Mouse (Mus musculus): ENCODE measurements around the gene Rnf135. TPM values are rescaled to one million over a fixed set of nuclear protein-coding genes. Genes with fewer than 3 reads are reported as not detected.
A peak's percentile ranks its signal among the peaks of the same experiment; 100 is the strongest.
"Not testable (repeated sequence)": the region's sequence is repeated elsewhere in the genome, so short reads cannot be mapped to it uniquely, and the experiment has no call there.

Gene Rnf135
- polyA plus RNA-seq, 1 experiment from 2014 or later, result 3.1 TPM

DNA sequence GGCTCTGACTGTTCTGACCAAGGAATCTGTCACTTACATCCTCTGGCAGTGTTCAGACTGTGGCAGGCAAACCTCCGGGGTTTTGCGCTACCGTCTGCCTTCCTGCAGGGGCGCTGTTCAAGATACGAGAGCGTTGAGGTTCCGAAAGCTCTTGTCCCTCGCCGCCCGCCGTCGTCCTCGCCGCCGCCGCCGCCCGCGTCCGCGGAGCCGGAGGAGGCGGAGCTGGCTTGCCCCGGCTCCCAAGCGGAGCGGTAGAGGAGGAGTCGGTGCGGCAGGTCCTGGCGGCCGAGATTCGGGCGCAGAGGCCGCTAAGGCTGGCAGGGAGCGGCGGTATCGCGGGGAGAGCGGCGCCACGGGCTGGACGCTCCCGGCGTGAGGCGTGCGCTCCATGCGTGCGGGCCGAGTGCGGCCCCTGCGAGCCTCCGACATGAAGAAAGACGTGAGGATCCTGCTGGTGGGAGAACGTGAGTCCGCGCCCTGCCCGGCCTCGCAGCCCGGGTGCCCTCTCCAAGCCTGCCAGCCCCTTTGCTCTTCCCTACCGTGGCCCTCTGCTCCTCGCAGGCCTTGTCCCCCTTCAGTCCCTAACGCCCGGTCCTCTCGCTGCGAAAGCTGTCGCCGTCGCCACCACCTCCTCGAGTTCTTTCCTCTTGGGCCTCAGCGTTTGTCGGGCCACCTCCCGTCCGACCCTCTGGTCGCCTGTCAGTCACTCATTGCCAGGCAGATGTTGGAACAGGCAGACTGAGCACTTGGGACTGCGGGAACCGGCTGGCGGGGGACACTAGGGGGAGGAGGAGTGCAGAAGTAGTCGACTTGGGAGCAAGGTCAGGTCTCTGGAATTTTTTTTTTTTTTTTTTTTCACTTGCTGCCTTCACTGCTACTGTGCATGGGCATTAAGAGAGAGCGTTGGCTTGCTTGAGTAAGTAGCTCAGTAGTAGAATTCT, 25.5 kb downstream of the Rnf135 start, which contains the start of gene Rhot1:
Gene Rhot1 (plus strand): TSS at position 160 of the 941 bp plus-strand sequence.
- peak; percentile 96 for ATAC-seq
- WGBS, result under 1% methylated on average over 78 of the region's 78 CpGs
- Histone ChIP-seq H3K9me3 (no peaks in the 10 kb centered on the region), H3K9ac (replicated peaks) (peak within 1 kb of the TSS; percentile 92), H3K27ac (peak within 1 kb of the TSS; percentile 96), H3K4me3 (replicated peaks) (peak within 1 kb of the TSS; percentile 97), H3K27me3 (no peaks in the 10 kb centered on the region), H3K36me3 (peaks cover 11% of the 10 kb centered on the region; the same call in 1 of the 2 replicates), H3K4me2 (replicated peaks) (peak within 1 kb of the TSS; percentile 71), H3K4me1 (replicated peaks) (peaks cover 18% of the 10 kb centered on the region)

DNA sequence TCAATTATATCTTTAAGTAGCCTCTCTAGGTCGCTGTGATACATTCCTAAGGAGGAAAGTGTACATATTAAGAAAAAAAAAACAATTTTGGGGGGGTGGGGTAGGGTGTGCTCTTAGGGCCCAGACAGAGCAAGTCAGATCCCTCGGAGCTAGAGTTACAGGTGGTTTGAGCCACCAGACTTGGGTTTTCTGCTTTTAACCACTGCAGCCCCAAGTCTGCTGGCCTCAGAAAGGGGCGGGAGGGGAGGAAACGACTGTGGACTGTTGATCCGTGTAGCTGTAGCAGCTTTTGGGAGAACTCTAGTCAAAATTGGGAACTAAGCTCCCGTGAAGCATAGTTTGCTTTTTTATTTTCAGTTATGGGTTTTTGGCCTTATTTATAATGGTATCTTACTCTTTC, 26.7 kb downstream of the Rnf135 start:
- H3K27ac ChIP-seq, result no peak overlapping the region
- no peaks in the 10 kb centered on the region for H3K27me3 ChIP-seq
- 51% methylated on average over 6 of the region's 6 CpGs for WGBS
- H3K4me1 ChIP-seq (replicated peaks), result peaks cover 18% of the 10 kb centered on the region
- no peak for ATAC-seq
- no peaks in the 10 kb centered on the region for H3K9me3 ChIP-seq
- H3K4me3 ChIP-seq (replicated peaks), result peak overlapping the region; percentile 97
- peaks cover 20% of the 10 kb centered on the region; the same call in 1 of the 2 replicates for H3K36me3 ChIP-seq
- H3K4me2 ChIP-seq (replicated peaks), result peak overlapping the region; percentile 71
- H3K9ac ChIP-seq (replicated peaks), result peak overlapping the region; percentile 92

DNA sequence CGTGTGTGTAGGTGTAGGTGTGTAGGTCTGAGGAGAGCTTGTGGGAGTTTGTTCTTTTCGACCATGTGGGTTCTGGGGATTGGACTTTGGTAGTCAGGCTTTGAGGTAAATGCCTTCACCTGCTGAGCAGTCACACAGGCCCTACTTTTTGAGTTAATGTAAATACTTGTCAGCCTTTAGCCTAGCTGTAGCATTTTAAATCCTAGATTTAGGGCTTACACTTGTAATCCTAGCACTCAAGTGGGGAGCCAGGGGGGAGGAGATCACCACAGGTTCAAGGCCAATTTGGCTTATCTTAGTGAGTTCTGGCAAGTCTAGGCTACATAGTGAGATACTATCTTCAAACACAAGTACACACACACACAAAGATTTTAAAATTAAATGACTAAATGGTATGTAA, 28.6 kb downstream of the Rnf135 start:
- H3K9me3 ChIP-seq, result no peaks in the 10 kb centered on the region
- H3K9ac ChIP-seq (replicated peaks), result no peak overlapping the region
- WGBS, result 93% methylated on average over 2 of the region's 2 CpGs
- no peak for ATAC-seq
- no peaks in the 10 kb centered on the region for H3K27me3 ChIP-seq
- H3K4me2 ChIP-seq (replicated peaks), result no peak overlapping the region
- no peak overlapping the region for H3K4me3 ChIP-seq (replicated peaks)
- H3K36me3 ChIP-seq, result peaks cover 23% of the 10 kb centered on the region; the same call in 1 of the 2 replicates
- H3K27ac ChIP-seq, result no peak overlapping the region
- H3K4me1 ChIP-seq (replicated peaks), result peaks cover 18% of the 10 kb centered on the region

DNA sequence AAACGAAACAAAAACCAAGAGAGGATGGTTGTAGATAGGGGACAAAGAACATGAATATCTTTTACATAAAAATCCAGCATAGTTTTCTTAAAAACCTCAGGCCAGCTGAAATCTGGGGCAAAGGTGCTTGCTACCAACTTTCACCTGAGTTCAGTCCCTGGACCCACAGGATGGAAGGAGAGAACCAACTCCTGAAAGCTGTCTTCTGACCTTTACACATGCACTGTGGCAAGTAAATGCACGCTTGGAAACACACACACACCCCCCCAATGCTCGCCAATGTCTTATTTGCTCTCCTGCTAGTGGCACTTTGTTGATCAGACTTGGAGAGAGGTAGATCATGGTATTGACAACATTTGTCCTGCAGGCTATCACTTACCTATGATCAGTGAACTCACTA, 31.6 kb downstream of the Rnf135 start:
- Histone ChIP-seq H3K9me3 (no peaks in the 10 kb centered on the region), H3K36me3 (peaks cover 27% of the 10 kb centered on the region), H3K4me1 (replicated peaks) (peaks cover 12% of the 10 kb centered on the region), H3K27me3 (no peaks in the 10 kb centered on the region), H3K9ac (replicated peaks) (no peak overlapping the region), H3K27ac (no peak overlapping the region), H3K4me3 (replicated peaks) (no peak overlapping the region), H3K4me2 (replicated peaks) (no peak overlapping the region)
- no peak for ATAC-seq
- WGBS, result 91% methylated on average over 3 of the region's 3 CpGs

DNA sequence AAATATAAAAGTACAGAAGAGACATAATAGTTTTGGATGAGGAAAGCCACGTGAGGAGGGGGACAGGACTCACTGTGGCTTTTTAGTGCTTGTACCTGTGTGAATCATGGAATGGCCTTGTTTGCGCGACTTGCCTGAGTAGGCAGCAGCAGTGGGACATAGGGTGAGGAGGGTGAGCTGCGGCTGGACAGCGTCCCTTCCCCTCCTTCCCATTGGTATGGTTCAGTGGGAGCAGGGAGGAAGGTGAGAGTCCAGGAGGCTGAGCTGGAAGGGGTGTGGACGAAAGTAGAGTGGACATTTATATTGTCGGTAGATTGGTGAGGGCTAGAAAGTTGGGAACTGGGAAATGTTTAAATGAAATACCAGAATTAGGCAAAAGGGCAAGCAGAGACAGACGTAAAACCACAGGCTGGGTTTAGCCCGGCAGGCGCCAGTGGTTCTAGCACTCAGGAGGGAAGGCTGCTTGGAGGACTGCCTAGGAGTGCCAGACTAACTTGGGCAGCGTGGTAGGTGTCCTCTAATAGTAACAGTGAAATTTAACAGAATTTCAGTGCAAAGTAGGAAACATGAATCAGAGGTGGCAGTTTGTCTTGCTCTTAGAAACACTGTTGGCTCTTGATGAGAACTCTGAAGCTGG, 35.1 kb downstream of the Rnf135 start:
- H3K4me3 ChIP-seq (replicated peaks), result no peak overlapping the region
- peaks cover 39% of the 10 kb centered on the region for H3K36me3 ChIP-seq
- H3K9ac ChIP-seq (replicated peaks), result no peak overlapping the region
- no peak overlapping the region for H3K27ac ChIP-seq
- no peaks in the 10 kb centered on the region for H3K27me3 ChIP-seq
- WGBS, result 89% methylated on average over 11 of the region's 11 CpGs
- no peak overlapping the region for H3K4me2 ChIP-seq (replicated peaks)
- H3K9me3 ChIP-seq, result no peaks in the 10 kb centered on the region
- no peak for ATAC-seq
- no peaks in the 10 kb centered on the region for H3K4me1 ChIP-seq (replicated peaks)

DNA sequence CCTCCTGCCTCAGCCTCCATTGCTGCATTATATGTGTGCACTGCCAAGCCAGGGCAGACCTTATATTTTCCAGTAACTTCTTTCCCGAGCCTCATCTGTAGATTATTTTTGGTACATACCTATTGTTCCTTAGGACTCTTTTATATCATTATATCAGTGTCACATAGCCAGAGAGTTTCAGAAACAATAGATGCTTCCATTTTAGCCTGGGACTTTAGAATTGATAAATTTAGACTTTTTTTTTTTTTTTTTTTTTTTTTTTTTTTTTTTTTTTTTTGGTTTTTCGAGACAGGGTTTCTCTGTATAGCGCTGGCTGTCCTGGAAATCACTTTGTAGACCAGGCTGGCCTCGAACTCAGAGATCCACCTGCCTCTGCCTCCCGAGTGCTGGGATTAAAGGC, 46.4 kb downstream of the Rnf135 start:
- not testable (repeated sequence) for ATAC-seq; H3K4me1 ChIP-seq (replicated peaks); H3K27ac ChIP-seq; H3K4me2 ChIP-seq (replicated peaks); H3K27me3 ChIP-seq; H3K4me3 ChIP-seq (replicated peaks); H3K9ac ChIP-seq (replicated peaks); H3K9me3 ChIP-seq
- peaks cover 69% of the 10 kb centered on the region for H3K36me3 ChIP-seq
- 99% methylated on average over 3 of the region's 5 CpGs for WGBS

DNA sequence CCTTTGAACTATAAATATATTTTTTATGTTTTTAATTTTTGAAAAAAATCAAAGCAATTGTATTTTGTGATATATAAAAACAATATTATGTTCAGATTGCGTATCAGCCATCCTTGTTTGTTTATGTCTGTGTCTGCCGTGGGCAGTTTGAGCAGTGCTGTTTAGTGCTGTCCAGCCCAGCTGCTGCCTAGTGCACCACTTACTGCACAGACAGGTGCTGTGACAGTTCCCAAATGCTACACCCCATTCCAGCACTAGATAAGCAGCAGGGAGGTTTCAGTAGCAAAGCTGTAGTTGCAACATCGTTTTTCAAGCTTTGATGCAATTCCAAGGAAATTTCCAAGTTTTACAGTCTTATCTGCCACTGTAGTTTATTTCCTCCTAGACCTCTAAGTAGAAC, 53.6 kb downstream of the Rnf135 start:
- Histone ChIP-seq H3K27me3 (no peaks in the 10 kb centered on the region), H3K9me3 (no peaks in the 10 kb centered on the region)

DNA sequence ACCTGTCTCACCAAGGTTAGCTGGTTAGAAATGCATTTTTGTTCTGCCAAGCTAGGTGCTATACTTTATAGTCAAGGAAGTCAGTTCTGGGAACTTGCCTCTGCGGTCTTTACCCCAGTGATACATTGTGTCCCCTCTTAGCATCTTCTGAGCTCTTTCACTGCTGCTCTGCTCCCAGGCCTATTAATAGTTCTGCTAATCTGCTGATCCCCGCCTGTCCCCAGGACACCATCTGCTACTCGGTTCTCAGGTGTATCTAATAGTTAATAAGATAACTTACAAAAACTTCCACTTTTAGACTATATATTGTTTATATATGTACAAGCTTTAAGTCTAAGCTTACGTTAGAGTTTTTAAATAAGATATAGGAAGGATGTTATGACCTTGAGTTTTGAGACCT, 54.7 kb downstream of the Rnf135 start:
- ATAC-seq, result no peak
- H3K4me1 ChIP-seq (replicated peaks), result no peaks in the 10 kb centered on the region
- H3K36me3 ChIP-seq, result peaks cover 46% of the 10 kb centered on the region
- no peak overlapping the region for H3K4me2 ChIP-seq (replicated peaks)
- WGBS, result 89% methylated on average over 4 of the region's 4 CpGs
- no peak overlapping the region for H3K4me3 ChIP-seq (replicated peaks)
- no peak overlapping the region for H3K9ac ChIP-seq (replicated peaks)
- H3K9me3 ChIP-seq, result no peaks in the 10 kb centered on the region
- H3K27me3 ChIP-seq, result no peaks in the 10 kb centered on the region
- no peak overlapping the region for H3K27ac ChIP-seq

More for the DNA sequence above, 53.6 kb downstream of the Rnf135 start:
- H3K36me3 ChIP-seq, result peaks cover 45% of the 10 kb centered on the region
- ATAC-seq, result no peak
- H3K9ac ChIP-seq (replicated peaks), result no peak overlapping the region
- WGBS, result 93% methylated on average over 3 of the region's 3 CpGs
- no peaks in the 10 kb centered on the region for H3K4me1 ChIP-seq (replicated peaks)
- H3K27ac ChIP-seq, result no peak overlapping the region
- no peak overlapping the region for H3K4me3 ChIP-seq (replicated peaks)
- no peak overlapping the region for H3K4me2 ChIP-seq (replicated peaks)

DNA sequence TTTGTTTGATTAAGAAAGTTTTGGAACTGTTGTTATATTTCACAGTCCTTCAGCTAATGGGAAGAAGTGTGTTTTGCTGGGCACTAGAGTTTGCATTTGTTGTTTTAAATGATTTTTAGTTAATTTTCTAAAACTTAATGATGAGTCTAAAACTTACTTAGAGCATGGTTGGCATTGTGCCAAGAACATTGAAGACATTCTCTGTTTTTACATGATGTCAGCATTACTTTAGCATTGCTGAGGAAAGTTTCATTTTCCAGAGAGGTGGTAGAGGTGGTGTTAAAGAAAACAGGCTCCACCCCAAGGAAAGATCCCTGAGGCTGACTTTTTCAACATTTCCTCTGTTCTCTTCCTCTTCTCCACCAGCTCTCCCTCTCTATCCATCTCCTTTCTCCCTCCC, 63.4 kb downstream of the Rnf135 start:
- peaks cover 84% of the 10 kb centered on the region for H3K36me3 ChIP-seq
- no peak overlapping the region for H3K4me3 ChIP-seq (replicated peaks)
- no peak overlapping the region for H3K4me2 ChIP-seq (replicated peaks)
- ATAC-seq, result no peak
- H3K4me1 ChIP-seq (replicated peaks), result no peaks in the 10 kb centered on the region
- H3K27me3 ChIP-seq, result no peaks in the 10 kb centered on the region
- H3K9me3 ChIP-seq, result no peaks in the 10 kb centered on the region
- H3K9ac ChIP-seq (replicated peaks), result no peak overlapping the region
- no peak overlapping the region for H3K27ac ChIP-seq

DNA sequence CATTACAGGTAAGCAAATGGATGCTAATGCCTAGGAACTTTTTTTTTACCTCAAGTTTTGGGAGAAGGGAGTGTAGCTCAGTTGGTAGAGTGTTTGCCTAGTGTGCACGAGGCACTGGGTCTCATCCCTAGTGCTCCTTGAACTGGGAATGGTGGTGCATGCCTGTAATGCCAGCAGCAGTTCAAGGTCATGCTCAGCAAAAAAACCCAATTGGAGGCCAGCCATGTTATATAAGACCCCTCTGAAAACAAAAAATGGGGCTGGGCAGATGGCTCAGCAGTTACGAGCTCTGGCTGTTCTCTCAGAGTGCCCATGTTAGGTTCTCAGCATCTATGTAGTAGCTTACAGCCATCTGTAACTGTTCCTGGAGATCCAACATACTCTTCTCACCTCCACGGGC, 64.9 kb downstream of the Rnf135 start:
- WGBS, result 95% methylated on average over 3 of the region's 3 CpGs
- Histone ChIP-seq H3K27me3 (no peaks in the 10 kb centered on the region), H3K9ac (replicated peaks) (no peak overlapping the region), H3K4me1 (replicated peaks) (no peaks in the 10 kb centered on the region), H3K27ac (no peak overlapping the region), H3K36me3 (peaks cover 77% of the 10 kb centered on the region), H3K4me3 (replicated peaks) (no peak overlapping the region), H3K4me2 (replicated peaks) (no peak overlapping the region), H3K9me3 (no peaks in the 10 kb centered on the region)
- ATAC-seq, result no peak
